Mouse (Mus musculus) midbrain, embryonic 15.5 days (tissue): Measurements from ENCODE around the gene Pdlim7. TPM values are rescaled to one million over a fixed set of nuclear protein-coding genes. Genes with fewer than 3 reads are reported as not detected.
A peak's percentile ranks its signal among the peaks of the same experiment; 100 is the strongest.

ENCODE experiments used
- ATAC-seq: fragments of 200-750 bp; cut with Nextera tagmentation; replicated peaks from 2 replicates; pipeline ENCODE4 v1.8.0; 2017; ENCODE audit warnings: moderate TSS enrichment
- H3K27ac ChIP-seq: fragments of 300-500 bp; sonication (generic); 2 replicates; pipeline ENCODE4 v1.5.1; 2015; ENCODE audit warnings: mild to moderate bottlenecking, inconsistent platforms
- H3K27me3 ChIP-seq: fragments of 300-500 bp; sonication (generic); replicated peaks from 2 replicates; pipeline ENCODE4 v1.6.1; 2015; ENCODE audit warnings: inconsistent platforms
- H3K36me3 ChIP-seq: fragments of 300-500 bp; sonication (generic); replicated peaks from 2 replicates; pipeline ENCODE4 v1.6.1; 2015; ENCODE audit warnings: inconsistent platforms
- H3K4me1 ChIP-seq: fragments of 300-500 bp; sonication (generic); 2 replicates; pipeline ENCODE4 v1.6.1; 2015; ENCODE audit warnings: inconsistent platforms
- H3K4me2 ChIP-seq: fragments of 300-500 bp; sonication (generic); 2 replicates; pipeline ENCODE4 v1.6.1; 2015; ENCODE audit warnings: inconsistent platforms, mild to moderate bottlenecking, moderate library complexity
- H3K4me3 ChIP-seq: fragments of 300-500 bp; sonication (generic); 2 replicates; pipeline ENCODE4 v1.5.1; 2015; ENCODE audit warnings: mild to moderate bottlenecking, inconsistent platforms
- H3K9ac ChIP-seq: fragments of 300-500 bp; sonication (generic); 2 replicates; pipeline ENCODE4 v1.6.1; 2015; ENCODE audit warnings: mild to moderate bottlenecking, inconsistent platforms
- H3K9me3 ChIP-seq: fragments of 300-500 bp; sonication (generic); 2 replicates; pipeline ENCODE4 v1.6.1; 2016; ENCODE audit warnings: inconsistent platforms
- WGBS: fragments of 180-500 bp; shearing (Covaris S2); methylation state at CpG from one replicate; pipeline ENCODE4 v1.1.7; 2015; ENCODE audit warnings: mixed read lengths; 5-methylcytosine and 5-hydroxymethylcytosine counted together
- polyA plus RNA-seq: library from polyadenylated mRNA; unstranded; fragments of >200 nt; fragmentation: Nextera tagmentation; extraction: Ambion mirVana; gene quantifications from 2 replicates; pipeline ENCODE4 v1.2.1, GENCODE M21; 2015

The Pdlim7 gene
- polyA plus RNA-seq, 1 experiment from 2014 or later, result 171 TPM

DNA sequence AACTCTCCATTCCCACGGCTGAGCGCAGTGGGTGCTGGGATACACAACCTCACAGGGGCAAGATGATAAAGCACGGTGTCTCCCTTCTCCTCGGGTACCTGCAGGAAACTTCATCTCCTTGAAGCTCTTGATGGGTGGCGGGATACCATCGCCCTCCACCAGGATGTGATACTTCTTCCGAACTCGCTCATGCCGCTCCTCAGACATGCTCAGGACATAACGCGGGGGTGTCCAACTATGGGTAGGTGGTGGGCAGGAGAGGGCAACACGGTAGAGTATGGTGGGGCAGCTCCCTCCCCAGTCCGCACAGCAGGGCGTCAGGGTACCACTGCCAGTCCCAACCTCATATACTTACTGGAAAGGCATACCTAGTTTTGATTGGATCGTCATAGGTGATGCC, 21.7 kb upstream of the Pdlim7 start:
- ATAC-seq, result no peak
- Histone ChIP-seq H3K4me3 (peak overlapping the region; percentile 96), H3K9ac (peak overlapping the region; percentile 89; the same call in 1 of the 2 replicates), H3K4me1 (peaks cover 18% of the 10 kb centered on the region), H3K27ac (no peak overlapping the region), H3K4me2 (peak overlapping the region; percentile 95), H3K27me3 (no peaks in the 10 kb centered on the region), H3K36me3 (peaks cover 45% of the 10 kb centered on the region), H3K9me3 (no peaks in the 10 kb centered on the region)
- 90% methylated on average over 15 of the region's 15 CpGs for WGBS

GRCm38 (mm10) chr13:55529198-55529915, 15.9 kb upstream of the Pdlim7 start, which contains the start of gene Dok3:
TSS of gene Dok3 (minus strand) at chr13:55529296.
- Histone ChIP-seq H3K4me3 (no peak within 1 kb of the TSS), H3K27me3 (no peaks in the 10 kb centered on the region), H3K36me3 (peaks cover 29% of the 10 kb centered on the region), H3K4me1 (no peaks in the 10 kb centered on the region), H3K4me2 (no peak within 1 kb of the TSS), H3K9me3 (no peaks in the 10 kb centered on the region), H3K9ac (no peak within 1 kb of the TSS), H3K27ac (no peak within 1 kb of the TSS)
- ATAC-seq, result no peak
- WGBS, result 81% methylated on average over 8 of the region's 8 CpGs

DNA sequence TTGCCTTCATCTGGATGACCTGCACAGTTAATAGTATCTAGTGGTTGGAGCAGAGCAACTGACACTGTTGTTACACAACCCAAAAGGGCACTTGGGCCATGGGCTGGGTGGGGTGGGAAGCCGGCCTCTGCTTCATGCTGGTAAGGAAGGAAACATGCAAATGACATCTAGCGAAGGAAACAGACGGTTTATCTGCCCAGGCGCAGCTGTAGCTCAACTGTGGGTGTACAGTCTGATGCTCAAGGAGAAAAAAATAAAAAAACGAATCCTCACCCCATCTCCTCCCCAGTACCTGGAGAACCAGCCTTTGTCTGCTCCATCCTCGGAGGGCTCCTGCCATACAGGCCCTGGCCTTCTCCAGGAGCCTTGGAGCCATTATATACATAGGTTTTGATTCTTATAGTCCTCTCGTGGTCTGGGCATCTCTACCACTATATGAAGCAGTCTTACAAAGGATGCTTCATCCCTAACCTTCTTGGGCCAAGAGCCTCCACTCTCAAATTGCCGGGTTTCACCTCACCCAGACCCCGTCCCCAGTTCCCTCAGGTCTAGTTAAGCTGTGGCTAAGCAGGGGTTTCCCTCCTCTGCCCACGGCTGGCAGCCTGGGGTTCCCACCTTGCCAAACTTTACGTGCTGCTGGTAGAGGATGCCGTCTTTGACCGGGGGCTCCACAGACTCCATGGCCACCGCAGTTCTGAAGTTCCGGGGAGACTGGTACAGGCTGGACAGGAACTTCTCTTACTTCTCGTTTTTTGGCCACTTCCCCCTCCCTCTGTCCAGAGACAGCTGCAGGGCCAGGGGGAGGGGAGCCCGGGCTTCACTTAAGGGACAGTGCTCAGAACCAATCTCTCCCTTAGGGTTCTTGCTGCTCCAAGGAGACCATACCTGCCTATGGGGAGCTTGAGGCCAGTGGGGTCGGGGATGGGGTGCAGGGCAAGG, 14.6 kb upstream of the Pdlim7 start:
- Histone ChIP-seq H3K4me2 (no peak overlapping the region), H3K4me3 (no peak overlapping the region), H3K4me1 (no peaks in the 10 kb centered on the region), H3K27me3 (no peaks in the 10 kb centered on the region), H3K36me3 (peaks cover 22% of the 10 kb centered on the region), H3K9ac (no peak overlapping the region), H3K9me3 (no peaks in the 10 kb centered on the region), H3K27ac (no peak overlapping the region)
- 82% methylated on average over 18 of the region's 18 CpGs for WGBS
- no peak for ATAC-seq

DNA sequence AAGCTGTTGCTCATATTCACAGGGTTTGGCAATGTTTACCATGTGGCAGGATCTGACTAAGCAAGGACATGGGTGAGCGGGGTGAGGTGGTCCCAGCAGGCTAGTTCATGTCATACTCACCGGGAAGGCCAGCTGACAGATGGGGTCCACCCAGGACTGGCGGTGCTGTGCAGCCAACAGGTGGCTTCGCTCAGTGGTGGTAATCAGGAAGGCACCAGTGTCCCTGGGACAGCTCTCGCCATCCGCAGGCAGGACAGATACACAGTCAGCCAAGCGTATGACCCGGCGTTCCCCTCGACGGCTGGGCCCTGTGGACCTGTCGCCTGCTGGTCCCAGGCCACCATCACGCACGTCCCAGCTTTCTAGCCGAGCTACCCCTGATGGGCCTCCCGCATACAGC, 13.7 kb upstream of the Pdlim7 start:
- no peak overlapping the region for H3K27ac ChIP-seq
- ATAC-seq, result no peak
- peaks cover 19% of the 10 kb centered on the region for H3K36me3 ChIP-seq
- WGBS, result 88% methylated on average over 16 of the region's 16 CpGs
- no peak overlapping the region for H3K9ac ChIP-seq
- H3K4me1 ChIP-seq, result no peaks in the 10 kb centered on the region
- no peaks in the 10 kb centered on the region for H3K27me3 ChIP-seq
- no peaks in the 10 kb centered on the region for H3K9me3 ChIP-seq
- no peak overlapping the region for H3K4me3 ChIP-seq
- H3K4me2 ChIP-seq, result no peak overlapping the region

- 84% methylated on average over 16 of the region's 16 CpGs for WGBS
- ATAC-seq, result no peak
- no peaks in the 10 kb centered on the region for H3K4me1 ChIP-seq
These were observed 12.5 kb upstream of the Pdlim7 start for GRCm38 (mm10) chr13:55525733-55526553.

DNA sequence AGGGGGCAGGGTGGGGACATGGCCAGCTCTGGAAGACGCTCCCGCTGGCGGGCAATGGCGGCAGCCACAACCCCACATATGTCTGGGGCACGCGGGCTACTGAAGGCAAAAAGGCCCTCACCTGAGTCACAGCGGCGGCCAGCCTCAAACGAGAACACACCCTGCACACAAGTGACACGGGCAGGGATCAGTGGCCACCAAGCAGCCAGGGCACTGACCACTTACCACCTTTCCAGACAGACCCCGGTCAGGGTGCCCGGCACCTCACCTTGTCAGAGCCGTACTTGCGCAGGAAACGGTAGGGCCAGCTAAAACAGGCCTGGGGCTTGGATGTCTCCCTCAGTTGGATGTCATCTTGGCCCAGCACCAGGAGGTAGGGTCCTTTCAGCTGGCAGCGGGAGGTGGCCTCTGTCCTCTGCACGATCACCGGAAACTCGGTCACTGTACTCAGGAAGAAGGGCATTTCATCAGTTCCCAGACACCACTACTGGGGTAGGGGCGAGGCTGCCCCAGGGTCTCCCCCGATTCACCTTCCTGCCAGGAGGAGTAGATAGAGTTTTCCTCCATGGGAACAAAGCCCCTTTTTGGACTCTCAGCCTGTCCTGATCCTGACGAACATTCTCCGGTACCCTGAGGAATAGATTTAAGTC, 10.6 kb upstream of the Pdlim7 start:
- Histone ChIP-seq H3K27me3 (no peaks in the 10 kb centered on the region), H3K9ac (no peak overlapping the region), H3K27ac (no peak overlapping the region), H3K4me3 (no peak overlapping the region), H3K4me1 (no peaks in the 10 kb centered on the region), H3K36me3 (no peaks in the 10 kb centered on the region; the same call in 1 of the 2 replicates), H3K4me2 (no peak overlapping the region), H3K9me3 (no peaks in the 10 kb centered on the region)
- ATAC-seq, result no peak
- 93% methylated on average over 23 of the region's 23 CpGs for WGBS

More at GRCm38 (mm10) chr13:55525733-55526553, 12.5 kb upstream of the Pdlim7 start:
- H3K27me3 ChIP-seq, result no peaks in the 10 kb centered on the region
- no peak overlapping the region for H3K9ac ChIP-seq
- no peaks in the 10 kb centered on the region for H3K9me3 ChIP-seq
- no peak overlapping the region for H3K4me2 ChIP-seq
- H3K36me3 ChIP-seq, result peaks cover 6% of the 10 kb centered on the region; the same call in 1 of the 2 replicates
- H3K27ac ChIP-seq, result no peak overlapping the region
- H3K4me3 ChIP-seq, result no peak overlapping the region

GRCm38 (mm10) chr13:55523278-55523677, 9.8 kb upstream of the Pdlim7 start:
- Histone ChIP-seq H3K27ac (no peak overlapping the region), H3K4me1 (no peaks in the 10 kb centered on the region), H3K9me3 (no peaks in the 10 kb centered on the region), H3K36me3 (no peaks in the 10 kb centered on the region), H3K27me3 (no peaks in the 10 kb centered on the region), H3K9ac (no peak overlapping the region), H3K4me2 (no peak overlapping the region), H3K4me3 (no peak overlapping the region)
- 68% methylated on average over 17 of the region's 17 CpGs for WGBS
- no peak; the same call in 1 of the 2 replicates for ATAC-seq

- ATAC-seq, result no peak
- 58% methylated on average over 8 of the region's 8 CpGs for WGBS
These were observed 9.3 kb upstream of the Pdlim7 start for GRCm38 (mm10) chr13:55522730-55523129.

GRCm38 (mm10) chr13:55519606-55520005, 6.1 kb upstream of the Pdlim7 start:
- H3K27ac ChIP-seq, result no peak overlapping the region
- no peaks in the 10 kb centered on the region for H3K27me3 ChIP-seq
- no peaks in the 10 kb centered on the region for H3K9me3 ChIP-seq
- no peak overlapping the region for H3K4me2 ChIP-seq
- no peaks in the 10 kb centered on the region for H3K4me1 ChIP-seq
- no peaks in the 10 kb centered on the region for H3K36me3 ChIP-seq
- H3K4me3 ChIP-seq, result no peak overlapping the region
- ATAC-seq, result no peak
- WGBS, result 80% methylated on average over 4 of the region's 4 CpGs
- no peak overlapping the region for H3K9ac ChIP-seq

More at GRCm38 (mm10) chr13:55522730-55523129, 9.3 kb upstream of the Pdlim7 start:
- Histone ChIP-seq H3K4me3 (no peak overlapping the region), H3K9me3 (no peaks in the 10 kb centered on the region), H3K4me2 (no peak overlapping the region), H3K27me3 (no peaks in the 10 kb centered on the region), H3K27ac (no peak overlapping the region), H3K9ac (no peak overlapping the region), H3K4me1 (no peaks in the 10 kb centered on the region), H3K36me3 (no peaks in the 10 kb centered on the region)

GRCm38 (mm10) chr13:55516955-55517354, 3.5 kb upstream of the Pdlim7 start:
- ATAC-seq, result no peak
- no peak overlapping the region for H3K9ac ChIP-seq
- H3K27ac ChIP-seq, result no peak overlapping the region
- no peak overlapping the region for H3K4me3 ChIP-seq
- H3K4me2 ChIP-seq, result no peak overlapping the region
- WGBS, result 10% methylated on average over 5 of the region's 5 CpGs
- H3K27me3 ChIP-seq, result no peaks in the 10 kb centered on the region
- H3K9me3 ChIP-seq, result no peaks in the 10 kb centered on the region
- H3K36me3 ChIP-seq, result no peaks in the 10 kb centered on the region
- peaks cover 12% of the 10 kb centered on the region for H3K4me1 ChIP-seq

GRCm38 (mm10) chr13:55513828-55514227, 352 bp upstream of the Pdlim7 start:
- H3K4me2 ChIP-seq, result peak overlapping the region; percentile 87
- H3K27me3 ChIP-seq, result no peaks in the 10 kb centered on the region
- 0 out of 2 replicates have a peak, but pooled peaks cover 6% of the 10 kb centered on the region for H3K36me3 ChIP-seq
- peak overlapping the region; percentile 71 for H3K4me3 ChIP-seq
- no peaks in the 10 kb centered on the region for H3K9me3 ChIP-seq
- 0 out of 2 replicates have a peak overlapping the region, but pooled peaks have one; percentile 80 for H3K9ac ChIP-seq
- H3K27ac ChIP-seq, result no peak overlapping the region; the same call in 1 of the 2 replicates
- H3K4me1 ChIP-seq, result peaks cover 30% of the 10 kb centered on the region
- ATAC-seq, result no peak
- 41% methylated on average over 9 of the region's 9 CpGs for WGBS
